Mouse (Mus musculus) c-Kit-positive CD71-positive TER-119-negative erythroid progenitor cells, embryonic 14.5 days (primary cell): ENCODE results near the gene Pknox2.

ENCODE experiments used
- DNase-seq: peaks from one replicate; pipeline ENCODE4 v3.0.0-alpha.2; 2013; ENCODE audit warnings: low read depth

Pknox2 gene

GRCm38 (mm10) chr9:37045875-37046274 is 101.3 kb downstream of the Pknox2 start:
- DNase-seq = no peak

- no peak for DNase-seq
Observed at GRCm38 (mm10) chr9:37044165-37044564, 103.0 kb downstream of the Pknox2 start.

GRCm38 (mm10) chr9:37038859-37039258 is 108.3 kb downstream of the Pknox2 start:
- DNase-seq = no peak

GRCm38 (mm10) chr9:37038445-37038844 is 108.8 kb downstream of the Pknox2 start:
- DNase-seq = no peak

GRCm38 (mm10) chr9:37037405-37037804 is 109.8 kb downstream of the Pknox2 start:
- no peak for DNase-seq

GRCm38 (mm10) chr9:37035248-37035647 is 112.0 kb downstream of the Pknox2 start:
- DNase-seq = no peak

GRCm38 (mm10) chr9:37034316-37034715 is 112.9 kb downstream of the Pknox2 start:
- no peak for DNase-seq

GRCm38 (mm10) chr9:37030347-37031213 is 116.6 kb downstream of the Pknox2 start:
- no peak for DNase-seq

GRCm38 (mm10) chr9:37029811-37030346 is 117.3 kb downstream of the Pknox2 start:
- DNase-seq = no peak

- no peak for DNase-seq
Observed at GRCm38 (mm10) chr9:37027825-37028575, 119.2 kb downstream of the Pknox2 start.

GRCm38 (mm10) chr9:37025913-37026312 is 121.3 kb downstream of the Pknox2 start:
- no peak for DNase-seq

GRCm38 (mm10) chr9:37021586-37022230 is 125.5 kb downstream of the Pknox2 start:
- DNase-seq = no peak

- no peak for DNase-seq
Observed at GRCm38 (mm10) chr9:37018154-37018553, 129.1 kb downstream of the Pknox2 start.

- DNase-seq = no peak
Observed at GRCm38 (mm10) chr9:37017169-37017568, 130.0 kb downstream of the Pknox2 start.

GRCm38 (mm10) chr9:37016165-37016564 is 131.0 kb downstream of the Pknox2 start:
- no peak for DNase-seq

- DNase-seq = no peak
Observed at GRCm38 (mm10) chr9:37013565-37013964, 133.6 kb downstream of the Pknox2 start.

- no peak for DNase-seq
Observed at GRCm38 (mm10) chr9:37008090-37008489, 139.1 kb downstream of the Pknox2 start.

- DNase-seq = no peak
Observed at GRCm38 (mm10) chr9:37004676-37005075, 142.5 kb downstream of the Pknox2 start.

GRCm38 (mm10) chr9:37001935-37002535 is 145.2 kb downstream of the Pknox2 start:
- DNase-seq = no peak

- DNase-seq = no peak
Observed at GRCm38 (mm10) chr9:36999393-36999792, 147.8 kb downstream of the Pknox2 start.

- DNase-seq = no peak
Observed at GRCm38 (mm10) chr9:36990626-36991368, 156.4 kb downstream of the Pknox2 start.
